Mouse (Mus musculus): ENCODE data around the gene Car9. TPM values are rescaled to one million over a fixed set of nuclear protein-coding genes. Genes with fewer than 3 reads are reported as not detected.
"Not testable (repeated sequence)": the region's sequence is repeated elsewhere in the genome, so short reads cannot be mapped to it uniquely, and the experiment has no call there.

The Car9 gene
- total RNA-seq (2021) = under 1 TPM; 0.17 TPM
- long read RNA-seq, experiment 1 = 0 reads
- long read RNA-seq, experiment 2, partial matches to known transcripts = 0 of 1 reads
- long read RNA-seq, experiment 2, other reads (novel, unspliced or antisense) = 1 of 1 reads

DNA sequence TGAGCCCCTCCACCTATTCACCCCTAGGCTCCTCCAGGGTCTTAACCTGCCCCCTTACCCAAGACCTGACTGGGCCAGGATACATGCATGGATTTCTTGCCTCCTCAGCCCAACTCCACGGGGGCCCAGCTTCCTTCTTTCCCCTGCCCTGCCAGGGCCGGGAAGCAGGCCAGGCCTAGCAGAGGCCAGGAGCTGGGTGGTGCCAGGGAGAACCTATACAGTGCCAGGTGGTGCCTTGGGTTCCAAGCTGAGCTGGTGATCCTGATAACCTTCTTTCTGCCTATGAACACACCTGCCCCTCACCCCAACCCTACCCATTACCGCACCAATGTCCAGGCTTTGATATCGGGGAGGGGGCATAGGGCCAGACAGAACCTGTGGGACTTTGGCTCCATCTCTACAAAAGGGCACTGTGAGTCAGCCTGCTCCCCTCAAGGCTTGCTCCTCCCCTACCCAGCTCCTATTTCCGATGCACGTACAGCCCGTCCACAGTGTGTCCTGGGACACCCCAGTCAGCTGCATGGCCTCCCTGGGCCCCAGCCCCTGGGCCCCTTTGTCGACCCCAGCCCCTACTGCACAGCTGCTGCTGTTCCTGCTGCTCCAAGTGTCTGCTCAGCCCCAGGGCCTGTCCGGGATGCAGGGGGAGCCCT is at the start of gene Car9:
TSS of gene Car9 (plus strand) at position 431 of the 650 bp plus-strand sequence.
- intact Hi-C loops (cut with DNase I) = no loop called here
- DNase-seq = peak in 1 of 2 experiments; percentile 30

- no peak for DNase-seq
- intact Hi-C loops (cut with DNase I) = no loop called here
Observed at GRCm38 (mm10) chr4:43457124-43457523, 49.6 kb upstream of the Car9 start.

DNA sequence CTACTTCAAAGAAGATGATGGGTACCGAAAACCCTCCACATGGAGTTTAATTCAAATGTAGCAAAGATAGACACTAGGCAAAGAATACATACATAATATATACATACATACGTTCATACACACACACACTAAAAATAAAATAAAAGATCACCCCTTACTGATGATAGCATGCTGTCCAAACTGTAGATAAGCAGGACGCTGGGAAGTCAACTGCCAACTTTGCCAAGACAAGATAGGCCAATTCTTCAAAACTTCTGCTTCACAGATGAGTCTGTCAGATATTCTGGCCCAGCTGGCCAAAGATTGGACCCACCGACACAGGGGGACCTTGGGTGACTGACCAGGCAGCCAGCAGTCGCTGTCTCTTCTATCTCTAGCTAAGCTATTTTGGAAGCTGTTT is 43.7 kb upstream of the Car9 start:
- intact Hi-C loops (cut with DNase I) = no loop called here
- no peak for DNase-seq

DNA sequence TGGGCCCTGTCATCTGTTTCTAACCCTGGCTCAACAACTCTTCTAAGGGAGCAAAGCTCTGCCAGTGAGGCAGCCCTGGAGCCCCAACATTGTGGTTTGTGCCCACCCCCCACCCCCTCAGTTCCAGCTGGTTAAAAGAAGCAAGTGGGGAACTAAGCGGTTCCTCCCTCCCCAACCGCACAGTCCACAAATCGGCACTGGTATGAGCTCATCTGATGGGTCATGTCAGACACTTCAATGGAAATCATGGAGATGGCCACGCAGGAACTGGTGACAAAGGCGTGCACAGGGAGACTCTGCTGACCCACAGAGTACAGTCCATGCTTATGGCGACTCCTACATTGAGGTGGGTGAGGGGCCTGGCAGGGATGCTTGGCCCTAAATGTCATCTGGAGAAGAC is 40.8 kb upstream of the Car9 start:
- intact Hi-C loops (cut with DNase I) = no loop called here
- DNase-seq = no peak

DNA sequence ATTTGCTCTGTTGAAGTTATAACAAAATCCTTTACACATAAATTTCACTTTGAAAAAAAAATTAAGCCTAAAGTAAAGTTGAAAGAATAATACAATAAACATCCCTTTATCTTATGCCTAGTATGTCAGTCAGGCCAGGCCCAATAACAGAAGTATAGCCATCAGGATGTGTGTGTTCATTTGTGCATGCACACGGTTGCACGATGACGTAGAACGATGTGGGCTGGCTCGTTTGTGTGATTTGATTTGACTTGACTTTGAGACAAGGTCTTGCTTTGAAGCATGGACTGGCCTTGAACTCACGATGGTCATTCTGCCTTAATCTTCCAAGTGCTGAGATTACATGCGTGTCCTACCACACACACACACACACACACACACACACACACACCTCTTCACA is 39.9 kb upstream of the Car9 start:
- DNase-seq = no peak
- intact Hi-C loops (cut with DNase I) = no loop called here

- intact Hi-C loops (cut with DNase I) = no loop called here
- no peak for DNase-seq
Observed at GRCm38 (mm10) chr4:43470301-43470700, 36.5 kb upstream of the Car9 start.

- DNase-seq = no peak
- intact Hi-C loops (cut with DNase I) = no loop called here
Observed at GRCm38 (mm10) chr4:43473636-43474035, 33.1 kb upstream of the Car9 start.

DNA sequence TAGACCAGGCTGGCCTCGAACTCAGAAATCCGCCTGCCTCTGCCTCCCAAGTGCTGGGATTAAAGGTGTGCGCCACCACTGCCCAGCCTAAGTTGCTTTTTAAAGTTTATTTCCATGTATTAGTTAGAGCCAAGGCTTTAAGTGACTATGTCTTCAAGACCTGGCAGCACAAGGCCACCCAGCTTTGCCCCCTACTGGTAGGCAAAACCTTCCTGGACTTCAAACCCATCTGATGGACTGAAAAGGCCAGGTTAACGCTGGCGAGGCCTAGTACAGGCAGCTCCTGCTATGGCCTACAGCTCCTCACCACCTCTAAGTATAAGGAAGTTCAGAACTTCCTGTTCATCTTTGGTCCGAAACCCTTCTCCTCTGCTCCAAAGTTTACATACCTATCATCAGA is 30.2 kb upstream of the Car9 start:
- intact Hi-C loops (cut with DNase I) = no loop called here
- no peak for DNase-seq

GRCm38 (mm10) chr4:43477857-43478533 is 28.8 kb upstream of the Car9 start:
- peak; percentile 86 to 88 for DNase-seq
- intact Hi-C loops (cut with DNase I) = loop anchor here (2.0 kb wide), 1 partner anchor 35 kb away; no protein-coding TSS in a partner anchor

- intact Hi-C loops (cut with DNase I) = loop anchor here (2.0 kb wide), 1 partner anchor 36 kb away; no protein-coding TSS in a partner anchor
- DNase-seq = no peak
Observed at GRCm38 (mm10) chr4:43478534-43478858, 28.3 kb upstream of the Car9 start.

GRCm38 (mm10) chr4:43478906-43479832 is 27.6 kb upstream of the Car9 start:
- peak; percentile 70 to 83 for DNase-seq

GRCm38 (mm10) chr4:43480985-43481384 is 25.8 kb upstream of the Car9 start:
- intact Hi-C loops (cut with DNase I) = no loop called here

More at GRCm38 (mm10) chr4:43478906-43479832, 27.6 kb upstream of the Car9 start:
- intact Hi-C loops (cut with DNase I) = loop anchor here (2.0 kb wide), 1 partner anchor 36 kb away; no protein-coding TSS in a partner anchor

DNA sequence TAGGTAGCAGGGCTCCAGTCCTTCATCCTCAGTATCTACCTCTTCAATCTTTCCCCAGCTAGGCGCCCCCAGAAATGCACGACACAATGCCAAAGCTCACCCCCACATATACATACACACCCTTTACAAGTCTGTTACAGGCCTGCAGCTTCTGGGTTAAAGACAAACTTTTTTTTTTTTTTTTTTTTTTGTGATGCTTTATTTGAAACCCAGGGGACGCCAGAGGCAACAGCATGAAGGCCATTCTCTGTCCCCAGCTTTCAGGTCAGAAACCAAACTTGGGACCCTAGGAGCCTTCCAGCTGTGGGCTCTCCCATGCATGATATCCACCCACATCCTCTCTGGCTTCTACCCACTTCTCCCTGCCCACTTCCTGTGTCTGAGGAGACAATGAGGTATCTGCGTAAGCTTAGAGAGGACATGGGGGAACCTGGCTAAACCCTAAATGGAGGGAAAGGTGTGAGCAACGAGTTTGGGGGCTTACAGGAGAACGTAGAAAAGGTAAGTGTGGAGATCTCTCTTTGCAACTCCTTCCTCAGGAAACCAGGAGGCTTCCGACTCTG is 24.8 kb upstream of the Car9 start:
- intact Hi-C loops (cut with DNase I) = no loop called here
- no peak for DNase-seq

More at GRCm38 (mm10) chr4:43480985-43481384, 25.8 kb upstream of the Car9 start:
- DNase-seq = no peak

- intact Hi-C loops (cut with DNase I) = no loop called here
- DNase-seq = no peak
Observed at GRCm38 (mm10) chr4:43482591-43482990, 24.2 kb upstream of the Car9 start.

DNA sequence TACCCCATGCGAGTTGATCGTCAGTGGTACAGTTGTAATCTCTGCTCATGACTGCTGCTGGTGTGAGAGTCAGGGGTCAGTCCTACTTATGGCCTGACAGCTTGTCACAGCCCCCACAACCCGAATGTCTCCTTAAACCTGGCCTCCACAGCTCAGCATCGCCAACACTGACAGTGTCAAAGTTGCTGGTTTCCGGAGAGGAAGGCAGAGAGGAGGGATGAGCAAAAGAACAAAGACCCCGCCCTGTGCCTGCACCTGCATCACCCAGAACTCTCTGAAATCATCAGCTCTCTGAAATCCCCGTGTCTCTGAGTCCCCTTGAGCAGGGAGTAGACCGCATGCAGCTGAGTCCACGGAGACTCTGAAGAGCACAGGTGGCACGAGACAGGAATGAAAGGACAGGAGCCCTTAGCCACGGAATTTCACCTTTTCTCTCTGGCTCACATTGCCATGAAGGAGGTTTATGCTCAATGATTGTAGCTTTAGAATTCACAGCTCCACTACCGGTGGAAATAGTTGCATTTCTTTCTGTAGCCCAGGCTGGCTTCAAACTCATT is 23.2 kb upstream of the Car9 start, which contains the start of gene Sit1:
TSS of gene Sit1 (minus strand) at position 200 of the 557 bp plus-strand sequence.
- DNase-seq = no peak
- intact Hi-C loops (cut with DNase I) = no loop called here

DNA sequence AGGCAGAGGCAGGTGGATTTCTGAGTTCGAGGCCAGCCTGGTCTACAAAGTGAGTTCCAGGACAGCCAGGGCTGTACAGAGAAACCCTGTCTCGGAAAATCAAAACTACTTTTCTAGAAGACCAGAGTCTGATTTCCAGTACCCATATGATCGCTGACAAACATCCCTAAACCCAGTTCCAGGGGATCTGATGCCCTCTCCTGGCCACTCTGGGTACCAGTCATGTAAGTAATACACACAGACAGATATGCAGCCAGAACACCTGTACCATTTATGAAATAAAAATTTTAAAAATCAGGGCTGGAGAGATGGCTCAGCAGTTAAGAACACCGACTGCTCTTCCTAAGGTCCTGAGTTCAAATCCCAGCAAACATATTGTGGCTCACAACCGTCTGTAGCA is 21.1 kb upstream of the Car9 start:
- intact Hi-C loops (cut with DNase I) = not testable (repeated sequence)

DNA sequence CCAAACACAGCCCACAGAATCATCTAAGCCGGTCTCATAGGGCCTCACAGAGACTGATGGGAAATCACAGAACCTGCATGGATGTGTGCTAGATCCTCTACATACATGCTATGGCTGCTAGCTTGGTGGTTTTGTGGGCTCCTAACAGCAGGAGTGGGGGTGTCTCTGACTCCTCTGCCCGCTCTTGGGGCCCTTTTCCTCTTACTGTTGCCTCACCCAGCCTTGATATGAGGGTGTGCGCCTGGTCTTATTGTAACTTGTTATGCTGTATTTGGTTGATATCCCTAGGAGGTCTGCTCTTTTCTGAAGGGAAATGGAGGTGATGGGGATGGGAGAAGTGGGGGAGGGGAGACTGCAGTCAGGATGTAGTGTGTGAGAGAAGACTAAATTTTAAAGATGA is 17.2 kb upstream of the Car9 start:
- no peak for DNase-seq
- intact Hi-C loops (cut with DNase I) = loop anchor here (1.0 kb wide), 1 partner anchor 69 kb away; no protein-coding TSS in a partner anchor

More for the DNA sequence above, 21.1 kb upstream of the Car9 start:
- not testable (repeated sequence) for DNase-seq

- intact Hi-C loops (cut with DNase I) = no loop called here
- no peak for DNase-seq
Observed at GRCm38 (mm10) chr4:43490801-43491200, 16.0 kb upstream of the Car9 start.

DNA sequence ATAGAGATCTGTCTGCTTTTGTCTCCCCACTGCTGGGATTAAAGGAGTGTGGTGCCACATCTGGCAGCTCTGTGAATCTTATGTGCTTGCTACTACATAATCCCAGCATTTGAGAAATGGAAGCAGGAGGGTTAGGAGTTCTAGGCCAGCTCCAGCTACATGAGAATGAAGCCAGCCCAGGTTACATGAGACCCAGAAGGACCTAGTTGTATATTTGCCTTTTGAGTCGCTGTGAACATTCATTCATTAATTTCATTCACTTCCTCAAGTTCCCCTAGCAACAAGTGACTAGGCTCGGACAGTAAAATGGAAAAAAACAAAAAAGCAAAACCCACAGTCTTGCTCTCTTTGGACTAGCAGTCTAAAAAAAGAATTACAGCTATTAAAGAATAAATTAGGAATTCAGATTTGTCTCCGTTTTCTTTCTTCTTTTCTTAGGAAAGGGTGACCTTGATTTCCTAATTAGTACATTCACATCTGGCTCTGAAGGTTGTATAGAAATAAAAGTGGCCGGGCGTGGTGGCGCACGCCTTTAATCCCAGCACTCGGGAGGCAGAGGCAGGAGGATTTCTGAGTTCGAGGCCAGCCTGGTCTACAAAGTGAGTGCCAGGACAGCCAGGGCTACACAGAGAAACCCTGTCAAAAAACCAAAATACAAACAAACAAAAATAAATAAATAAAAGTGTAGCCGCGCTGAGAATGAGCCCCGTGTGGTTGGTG is 14.5 kb upstream of the Car9 start:
- intact Hi-C loops (cut with DNase I) = no loop called here
- DNase-seq = no peak
